Mouse (Mus musculus) thymus, postnatal 25 days (tissue): ENCODE results near the gene Usp24.

ENCODE experiments used
- DNase-seq: peaks from one replicate; pipeline ENCODE4 v3.0.0; 2022

Gene Usp24

GRCm38 (mm10) chr4:106315921-106316350, at the start of gene Usp24:
Gene Usp24, plus strand, starts transcription at chr4:106316213.
- DNase-seq = peak; percentile 82

GRCm38 (mm10) chr4:106276937-106277336, 39.1 kb upstream of the Usp24 start:
- no peak for DNase-seq

GRCm38 (mm10) chr4:106279177-106279576, 36.8 kb upstream of the Usp24 start:
- no peak for DNase-seq

- DNase-seq = no peak
These were observed 34.9 kb upstream of the Usp24 start for GRCm38 (mm10) chr4:106281128-106281491.

GRCm38 (mm10) chr4:106281492-106282122, 34.4 kb upstream of the Usp24 start:
- DNase-seq = no peak

- DNase-seq = no peak
These were observed 33.9 kb upstream of the Usp24 start for GRCm38 (mm10) chr4:106282123-106282510.

GRCm38 (mm10) chr4:106286958-106287743, 28.9 kb upstream of the Usp24 start:
- no peak for DNase-seq

- DNase-seq = no peak
These were observed 25.8 kb upstream of the Usp24 start for GRCm38 (mm10) chr4:106290201-106290600.

- DNase-seq = no peak
These were observed 23.2 kb upstream of the Usp24 start for GRCm38 (mm10) chr4:106292823-106293222.

- peak; percentile 23 for DNase-seq
These were observed 22.5 kb upstream of the Usp24 start for GRCm38 (mm10) chr4:106293378-106294090.

GRCm38 (mm10) chr4:106295696-106296095, 20.3 kb upstream of the Usp24 start:
- no peak for DNase-seq

GRCm38 (mm10) chr4:106296412-106297086, 19.5 kb upstream of the Usp24 start:
- DNase-seq = no peak

- DNase-seq = no peak
These were observed 14.7 kb upstream of the Usp24 start for GRCm38 (mm10) chr4:106301346-106301745.

- DNase-seq = no peak
These were observed 7.9 kb upstream of the Usp24 start for GRCm38 (mm10) chr4:106308090-106308489.

GRCm38 (mm10) chr4:106312651-106313050, 3.4 kb upstream of the Usp24 start:
- no peak for DNase-seq

GRCm38 (mm10) chr4:106313070-106313469, 2.9 kb upstream of the Usp24 start:
- peak; percentile 45 for DNase-seq

- no peak for DNase-seq
These were observed 2.1 kb upstream of the Usp24 start for GRCm38 (mm10) chr4:106313874-106314273.

GRCm38 (mm10) chr4:106314291-106314690, 1.7 kb upstream of the Usp24 start:
- peak; percentile 39 for DNase-seq

- DNase-seq = peak; percentile 60
These were observed 552 bp downstream of the Usp24 start for GRCm38 (mm10) chr4:106316351-106317178.

- DNase-seq = no peak
These were observed 1.4 kb downstream of the Usp24 start for GRCm38 (mm10) chr4:106317179-106318055.

GRCm38 (mm10) chr4:106318208-106318607, 2.2 kb downstream of the Usp24 start:
- DNase-seq = no peak
